Mouse (Mus musculus): ENCODE measurements around the gene Tatdn3. TPM values are rescaled to one million over a fixed set of nuclear protein-coding genes. Genes with fewer than 3 reads are reported as not detected.

Gene Tatdn3
- polyA plus RNA-seq, 1 experiment from 2014 or later = 15.3 TPM

DNA sequence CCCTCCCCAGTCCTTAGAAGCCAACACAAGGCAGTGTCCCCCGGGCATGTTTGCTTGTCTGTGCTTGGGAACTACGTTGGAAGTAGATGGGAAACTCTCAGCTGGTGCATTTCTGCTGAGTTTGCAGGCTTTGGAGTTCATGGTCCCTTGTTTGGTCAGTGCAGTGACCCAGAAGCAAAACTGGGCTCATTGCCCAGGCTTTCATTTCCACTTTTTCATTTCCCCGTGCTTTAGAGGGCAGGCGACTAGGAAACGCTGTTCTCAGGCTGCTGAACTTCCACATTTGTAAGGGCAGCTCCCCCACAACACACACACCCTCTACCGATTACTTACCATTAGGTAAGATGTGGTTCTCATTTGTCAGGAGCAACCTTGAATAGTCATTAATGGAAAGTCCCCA lies 10.3 kb upstream of the Tatdn3 start:
- no peaks in the 10 kb centered on the region for H3K4me1 ChIP-seq
- no peaks in the 10 kb centered on the region for H3K9me3 ChIP-seq
- no peaks in the 10 kb centered on the region for H3K27me3 ChIP-seq
- H3K27ac ChIP-seq = no peak overlapping the region
- H3K4me3 ChIP-seq = no peak overlapping the region
- no peak for ATAC-seq (ENCODE audit: low FRiP score, low read depth)
- 85% methylated on average over 6 of the region's 6 CpGs for WGBS
- no peak overlapping the region for H3K9ac ChIP-seq
- no peak overlapping the region for H3K4me2 ChIP-seq (replicated peaks)
- H3K36me3 ChIP-seq = peaks cover 87% of the 10 kb centered on the region

- WGBS = 94% methylated on average over 16 of the region's 16 CpGs
- H3K27me3 ChIP-seq = no peaks in the 10 kb centered on the region
- H3K27ac ChIP-seq = no peak overlapping the region
- H3K9me3 ChIP-seq = no peaks in the 10 kb centered on the region
- H3K4me3 ChIP-seq = no peak overlapping the region
- H3K4me2 ChIP-seq (replicated peaks) = no peak overlapping the region
- H3K9ac ChIP-seq = no peak overlapping the region
- H3K4me1 ChIP-seq = no peaks in the 10 kb centered on the region
- no peak for ATAC-seq (ENCODE audit: low FRiP score, low read depth)
- H3K36me3 ChIP-seq = peaks cover 85% of the 10 kb centered on the region
Observed at GRCm38 (mm10) chr1:191072329-191072913, 9.7 kb upstream of the Tatdn3 start.

- H3K27ac ChIP-seq = no peak overlapping the region
- no peaks in the 10 kb centered on the region for H3K4me1 ChIP-seq
- no peak overlapping the region for H3K9ac ChIP-seq
- WGBS = 89% methylated on average over 6 of the region's 6 CpGs
- peaks cover 83% of the 10 kb centered on the region for H3K36me3 ChIP-seq
- H3K27me3 ChIP-seq = no peaks in the 10 kb centered on the region
- H3K4me2 ChIP-seq (replicated peaks) = no peak overlapping the region
- H3K4me3 ChIP-seq = no peak overlapping the region
- ATAC-seq (ENCODE audit: low FRiP score, low read depth) = no peak
- no peaks in the 10 kb centered on the region for H3K9me3 ChIP-seq
Observed at GRCm38 (mm10) chr1:191071613-191072012, 8.9 kb upstream of the Tatdn3 start.

DNA sequence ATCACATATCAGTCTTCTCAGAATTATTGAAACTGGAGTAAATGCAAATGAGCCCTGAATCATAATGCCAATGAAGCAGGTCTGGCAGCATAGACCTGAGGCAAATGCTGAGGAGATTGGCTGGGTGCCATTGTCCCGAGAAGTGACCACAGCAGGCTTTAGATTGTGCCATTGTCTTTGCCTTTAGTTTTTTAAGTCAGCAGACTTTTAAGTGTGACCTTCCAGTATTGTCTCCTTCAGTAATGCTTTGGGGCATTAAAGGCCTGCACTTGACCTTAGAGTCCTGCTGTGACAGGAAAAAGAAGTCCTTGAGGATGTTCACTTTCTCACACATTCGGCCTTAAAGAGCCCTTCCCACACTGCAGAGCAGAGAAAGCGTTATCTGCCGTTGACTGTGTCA lies 7.5 kb upstream of the Tatdn3 start:
- Histone ChIP-seq H3K4me3 (no peak overlapping the region), H3K36me3 (peaks cover 89% of the 10 kb centered on the region), H3K27ac (no peak overlapping the region), H3K9ac (no peak overlapping the region), H3K27me3 (no peaks in the 10 kb centered on the region), H3K4me1 (no peaks in the 10 kb centered on the region), H3K4me2 (replicated peaks) (no peak overlapping the region), H3K9me3 (no peaks in the 10 kb centered on the region)
- no peak for ATAC-seq (ENCODE audit: low FRiP score, low read depth)
- WGBS = 89% methylated on average over 4 of the region's 4 CpGs

DNA sequence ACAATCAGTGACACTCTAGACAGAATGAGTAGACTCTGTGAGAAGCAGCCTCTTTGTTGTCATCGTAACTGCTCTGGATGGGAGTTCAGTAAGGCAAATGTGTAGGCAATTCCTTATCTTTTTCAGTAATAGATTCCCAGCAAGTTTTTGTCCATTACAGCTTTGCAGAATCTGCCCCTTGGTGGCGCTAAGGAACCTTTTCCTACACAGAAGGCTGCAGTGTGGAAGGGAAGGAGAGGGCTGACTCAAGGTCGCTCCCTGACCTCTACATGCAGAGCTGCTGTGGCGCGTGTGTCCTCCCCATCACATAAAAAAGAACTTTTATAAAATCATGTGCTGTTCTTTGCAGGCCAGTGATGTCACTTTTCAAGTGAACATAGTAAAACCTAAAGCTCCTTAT lies 5.6 kb upstream of the Tatdn3 start:
- Histone ChIP-seq H3K4me3 (no peak overlapping the region), H3K9me3 (no peaks in the 10 kb centered on the region), H3K27me3 (no peaks in the 10 kb centered on the region), H3K4me1 (peaks cover 13% of the 10 kb centered on the region), H3K27ac (no peak overlapping the region), H3K9ac (no peak overlapping the region), H3K36me3 (peaks cover 76% of the 10 kb centered on the region), H3K4me2 (replicated peaks) (no peak overlapping the region)
- WGBS = 87% methylated on average over 5 of the region's 5 CpGs
- ATAC-seq (ENCODE audit: low FRiP score, low read depth) = no peak

- Histone ChIP-seq H3K4me1 (peaks cover 20% of the 10 kb centered on the region), H3K9ac (no peak overlapping the region), H3K4me3 (no peak overlapping the region), H3K36me3 (peaks cover 46% of the 10 kb centered on the region), H3K27me3 (no peaks in the 10 kb centered on the region), H3K4me2 (replicated peaks) (no peak overlapping the region), H3K9me3 (no peaks in the 10 kb centered on the region), H3K27ac (no peak overlapping the region)
- no peak for ATAC-seq (ENCODE audit: low FRiP score, low read depth)
- 70% methylated on average over 4 of the region's 4 CpGs for WGBS
Observed at GRCm38 (mm10) chr1:191065188-191065587, 2.5 kb upstream of the Tatdn3 start.

DNA sequence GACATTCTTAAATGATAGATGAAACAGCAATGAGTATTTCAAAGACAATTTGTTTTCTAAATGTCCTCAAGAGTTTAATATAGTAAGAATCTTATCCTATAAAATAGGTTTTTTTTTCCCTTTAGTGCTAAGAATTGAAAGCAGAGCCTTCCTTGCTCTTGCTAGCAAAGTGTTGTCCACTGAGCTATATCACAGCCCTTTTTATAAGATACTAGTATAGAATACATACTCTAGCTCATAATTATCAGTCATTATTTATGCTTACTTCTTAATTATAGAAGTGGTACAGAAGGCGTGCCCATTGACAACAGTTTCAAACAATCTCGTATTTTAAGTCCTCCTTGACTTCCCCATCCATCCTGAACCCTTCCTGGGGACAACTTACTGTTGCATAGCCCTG lies 1.8 kb upstream of the Tatdn3 start:
- Histone ChIP-seq H3K4me1 (peaks cover 20% of the 10 kb centered on the region), H3K4me2 (replicated peaks) (no peak overlapping the region), H3K27ac (no peak overlapping the region), H3K4me3 (no peak overlapping the region), H3K27me3 (no peaks in the 10 kb centered on the region), H3K36me3 (peaks cover 39% of the 10 kb centered on the region), H3K9ac (no peak overlapping the region), H3K9me3 (no peaks in the 10 kb centered on the region)
- ATAC-seq (ENCODE audit: low FRiP score, low read depth) = no peak
- WGBS = 85% methylated on average over 2 of the region's 2 CpGs

DNA sequence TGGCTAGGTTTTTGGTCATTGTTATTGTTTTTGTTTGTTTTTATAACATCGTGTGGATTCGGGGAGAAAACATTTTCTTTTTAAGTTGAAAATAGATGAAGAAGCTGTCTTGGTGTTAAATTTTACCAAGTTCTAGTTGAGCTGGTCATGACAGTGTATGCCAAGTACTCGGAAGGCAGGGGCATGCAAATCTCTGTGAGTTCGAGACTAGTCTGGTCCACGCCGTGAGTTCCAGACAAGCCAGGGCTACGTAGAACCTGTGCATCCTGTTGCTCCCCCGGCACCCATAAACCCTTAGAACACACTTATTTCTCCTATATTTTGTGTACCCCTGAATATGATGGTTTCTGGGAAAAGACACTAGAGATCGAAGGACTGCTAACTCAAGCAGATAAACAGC lies 968 bp upstream of the Tatdn3 start:
- WGBS = 56% methylated on average over 9 of the region's 9 CpGs
- no peak for ATAC-seq (ENCODE audit: low FRiP score, low read depth)
- Histone ChIP-seq H3K27ac (no peak overlapping the region), H3K9me3 (no peaks in the 10 kb centered on the region), H3K4me2 (replicated peaks) (peak overlapping the region; percentile 87), H3K36me3 (peaks cover 31% of the 10 kb centered on the region), H3K27me3 (no peaks in the 10 kb centered on the region), H3K4me1 (peaks cover 20% of the 10 kb centered on the region), H3K4me3 (peak overlapping the region; percentile 86), H3K9ac (peak overlapping the region; percentile 89)

DNA sequence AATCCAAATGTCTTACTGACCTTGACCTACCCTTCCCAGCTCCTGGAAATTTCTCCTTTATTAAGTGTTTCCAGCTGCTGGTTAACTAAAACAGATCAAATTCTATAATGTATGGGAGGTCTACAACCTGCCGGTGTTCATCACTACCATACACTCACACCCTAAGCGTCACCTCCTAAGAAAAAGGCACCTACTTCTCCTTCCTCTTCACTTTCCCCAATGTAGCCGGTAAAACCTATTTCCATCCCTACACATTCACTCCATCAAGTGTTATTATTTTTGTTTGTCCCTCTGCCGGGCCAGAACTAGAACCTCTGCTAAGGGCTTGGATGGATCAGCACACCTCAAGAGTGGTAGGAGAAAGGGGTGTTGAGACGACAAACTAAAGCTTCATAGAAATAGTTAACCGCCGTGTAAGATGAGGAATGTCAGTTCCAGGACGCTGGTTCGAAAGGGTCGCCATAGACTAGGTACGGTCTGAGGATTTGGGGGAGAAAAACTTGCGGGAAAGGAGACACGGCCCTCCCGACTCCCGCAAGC lies 421 bp downstream of the Tatdn3 start:
- ATAC-seq (ENCODE audit: low FRiP score, low read depth) = peak; percentile 21

GRCm38 (mm10) chr1:191057461-191057860 lies 5.3 kb downstream of the Tatdn3 start:
- no peak for ATAC-seq (ENCODE audit: low FRiP score, low read depth)

More for the DNA sequence above, 421 bp downstream of the Tatdn3 start:
- Histone ChIP-seq H3K27me3 (no peaks in the 10 kb centered on the region), H3K27ac (peak overlapping the region; percentile 69), H3K4me3 (peak overlapping the region; percentile 86), H3K4me1 (peaks cover 20% of the 10 kb centered on the region), H3K36me3 (peaks cover 20% of the 10 kb centered on the region), H3K4me2 (replicated peaks) (peak overlapping the region; percentile 87), H3K9me3 (no peaks in the 10 kb centered on the region), H3K9ac (peak overlapping the region; percentile 89)
- WGBS = 2% methylated on average over 15 of the region's 15 CpGs

DNA sequence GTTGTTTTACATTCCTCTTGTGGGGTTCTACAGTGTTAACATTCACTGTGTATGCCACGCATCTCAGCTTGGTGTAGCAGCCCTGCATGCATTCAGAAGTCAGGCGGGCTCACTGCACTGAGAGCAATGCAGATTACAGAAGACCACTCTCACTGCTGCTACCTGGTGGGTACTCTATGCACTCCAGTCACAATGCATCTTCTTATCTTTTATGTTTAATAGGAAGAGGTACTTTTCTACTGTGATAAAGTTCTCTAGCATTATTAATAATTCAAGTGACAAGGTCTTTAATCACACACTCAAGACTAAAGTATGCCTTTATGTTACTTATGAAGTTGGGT lies 7.2 kb downstream of the Tatdn3 start:
- H3K9me3 ChIP-seq = no peaks in the 10 kb centered on the region
- no peak overlapping the region for H3K9ac ChIP-seq
- H3K4me3 ChIP-seq = no peak overlapping the region
- no peaks in the 10 kb centered on the region for H3K27me3 ChIP-seq
- no peak overlapping the region for H3K4me2 ChIP-seq (replicated peaks)
- no peaks in the 10 kb centered on the region for H3K4me1 ChIP-seq
- WGBS = 71% methylated on average over 2 of the region's 2 CpGs
- ATAC-seq (ENCODE audit: low FRiP score, low read depth) = no peak
- H3K27ac ChIP-seq = no peak overlapping the region
- H3K36me3 ChIP-seq = peaks cover 4% of the 10 kb centered on the region; the same call in 1 of the 2 replicates

More at GRCm38 (mm10) chr1:191057461-191057860, 5.3 kb downstream of the Tatdn3 start:
- no peaks in the 10 kb centered on the region for H3K9me3 ChIP-seq
- H3K4me2 ChIP-seq (replicated peaks) = no peak overlapping the region
- H3K4me1 ChIP-seq = 0 out of 2 replicates have a peak, but pooled peaks cover 7% of the 10 kb centered on the region
- H3K36me3 ChIP-seq = peaks cover 4% of the 10 kb centered on the region; the same call in 1 of the 2 replicates
- WGBS = 69% methylated on average over 3 of the region's 3 CpGs
- no peak overlapping the region for H3K9ac ChIP-seq
- no peak overlapping the region for H3K27ac ChIP-seq
- H3K4me3 ChIP-seq = no peak overlapping the region
- H3K27me3 ChIP-seq = no peaks in the 10 kb centered on the region

- ATAC-seq (ENCODE audit: low FRiP score, low read depth) = no peak
- Histone ChIP-seq H3K4me1 (no peaks in the 10 kb centered on the region), H3K27ac (no peak overlapping the region), H3K9me3 (no peaks in the 10 kb centered on the region), H3K27me3 (no peaks in the 10 kb centered on the region), H3K9ac (no peak overlapping the region), H3K4me2 (replicated peaks) (no peak overlapping the region), H3K36me3 (peaks cover 4% of the 10 kb centered on the region; the same call in 1 of the 2 replicates), H3K4me3 (no peak overlapping the region)
- WGBS = 72% methylated on average over 8 of the region's 8 CpGs
Observed at GRCm38 (mm10) chr1:191054870-191055532, 7.7 kb downstream of the Tatdn3 start.

All from limb, embryonic 13.5 days (tissue).